11 mouse cellular contexts compared by ENCODE assay signal in the genomic region with DNA sequence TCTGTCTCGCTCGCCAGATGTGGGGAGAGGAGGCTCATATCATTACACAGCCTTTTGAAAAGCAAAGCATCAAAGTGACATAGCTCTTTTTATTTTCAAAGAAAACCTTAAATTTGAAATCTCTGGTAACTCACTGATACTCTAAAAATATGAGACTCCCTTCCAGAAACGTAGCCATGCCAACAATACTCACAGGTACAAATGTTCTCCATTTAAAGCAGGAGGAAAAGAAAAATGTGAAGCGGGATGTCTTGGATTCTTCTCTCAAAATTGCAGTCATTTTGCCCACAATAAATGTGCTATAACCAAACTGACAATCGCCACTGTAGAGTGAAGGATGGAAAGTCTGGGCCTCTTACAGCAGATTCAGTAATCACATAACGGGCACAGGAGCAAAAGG.
"Had no signal": no experiment of that assay in that cellular context is flagged by ENCODE, and none has a peak within 500 bp of the region (broad histone marks: within the 10 kb centered on the region; RNA-seq: fewer than 3 reads in every experiment).

No protein-coding gene starts in this region.

- DNase-seq: kidney, adult 2 months; kidney, postnatal 25 days; layer of hippocampus, adult 9-11 months; layer of hippocampus, postnatal 36 days; liver, embryonic 13.5 days; lung, adult 2 months; lung, postnatal 14 days; lung, postnatal 4 days; midbrain, embryonic 14.5 days; right cerebral cortex, postnatal 4 days; thymus, postnatal 25 days had no signal
